Mouse (Mus musculus): ENCODE data around the gene Axin1. TPM values are rescaled to one million over a fixed set of nuclear protein-coding genes. Genes with fewer than 3 reads are reported as not detected.

Axin1 gene
- polyA plus RNA-seq, 1 experiment from 2014 or later = 4.6 TPM

DNA sequence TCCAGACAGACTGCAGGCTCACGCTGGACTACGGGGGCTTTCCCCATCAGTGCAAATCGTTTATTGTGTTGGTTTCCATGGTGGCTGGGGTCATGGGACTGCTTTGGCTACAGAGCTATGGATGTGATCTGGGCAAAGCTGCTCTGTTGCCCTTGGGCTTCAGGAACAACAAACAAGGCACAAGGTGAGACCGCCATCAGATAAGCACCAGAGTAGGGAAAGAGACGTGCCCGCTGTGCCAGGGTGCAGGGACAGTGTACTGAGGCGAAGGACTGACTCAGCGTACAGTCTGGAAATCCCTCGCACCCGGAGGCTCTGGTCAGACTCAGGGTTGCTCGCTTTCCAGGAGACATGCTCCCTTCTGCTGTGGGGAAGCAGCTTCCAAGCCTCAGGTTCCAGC lies 74.2 kb downstream of the Axin1 start:
- no peaks in the 10 kb centered on the region for H3K36me3 ChIP-seq (ENCODE audit: control insufficient read depth, insufficient read depth)
- no peak overlapping the region for H3K27ac ChIP-seq (ENCODE audit: low read length)
- no peak for ATAC-seq (replicated peaks; ENCODE audit: extremely low read depth, insufficient read depth, low FRiP score)
- H3K9ac ChIP-seq (ENCODE audit: low read length) = no peak overlapping the region
- WGBS = 81% methylated on average over 11 of the region's 11 CpGs
- no peaks in the 10 kb centered on the region for H3K9me3 ChIP-seq (replicated peaks; ENCODE audit: control insufficient read depth, low read length)
- no peaks in the 10 kb centered on the region for H3K4me1 ChIP-seq (ENCODE audit: control insufficient read depth, insufficient read depth, low read length)
- H3K4me3 ChIP-seq (ENCODE audit: low read length) = no peak overlapping the region
- H3K27me3 ChIP-seq (ENCODE audit: control insufficient read depth, insufficient read depth, low read length) = no peaks in the 10 kb centered on the region
- no peak overlapping the region for H3K4me2 ChIP-seq (ENCODE audit: low read depth, low read length)

DNA sequence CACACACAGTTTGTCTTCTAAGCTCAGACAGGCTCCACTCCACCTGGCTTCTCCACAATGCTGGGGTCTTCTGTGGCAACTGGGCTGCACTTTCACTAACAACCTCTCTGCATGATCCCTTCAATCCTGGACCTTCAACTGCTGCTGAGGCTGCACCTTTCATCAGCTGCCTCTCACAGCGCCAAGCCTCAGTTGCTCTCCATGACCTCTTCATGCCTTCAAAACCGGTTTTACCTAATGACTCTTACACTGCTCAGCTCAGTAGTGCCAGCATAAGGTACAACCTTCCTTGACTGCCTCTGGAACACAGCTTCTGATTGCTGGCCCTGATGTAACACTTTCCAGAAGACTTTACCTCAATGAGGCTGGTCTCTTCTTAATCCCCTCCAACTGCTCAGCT lies 83.0 kb downstream of the Axin1 start:
- ATAC-seq (replicated peaks; ENCODE audit: extremely low read depth, insufficient read depth, low FRiP score) = no peak
- Histone ChIP-seq H3K4me2 (ENCODE audit: low read depth, low read length) (no peak overlapping the region), H3K36me3 (ENCODE audit: control insufficient read depth, insufficient read depth) (no peaks in the 10 kb centered on the region), H3K9me3 (replicated peaks; ENCODE audit: control insufficient read depth, low read length) (no peaks in the 10 kb centered on the region), H3K4me3 (ENCODE audit: low read length) (no peak overlapping the region), H3K4me1 (ENCODE audit: control insufficient read depth, insufficient read depth, low read length) (peaks cover 2% of the 10 kb centered on the region; the same call in 1 of the 2 replicates), H3K9ac (ENCODE audit: low read length) (no peak overlapping the region), H3K27ac (ENCODE audit: low read length) (no peak overlapping the region), H3K27me3 (ENCODE audit: control insufficient read depth, insufficient read depth, low read length) (no peaks in the 10 kb centered on the region)
- 66% methylated on average over 2 of the region's 2 CpGs for WGBS

DNA sequence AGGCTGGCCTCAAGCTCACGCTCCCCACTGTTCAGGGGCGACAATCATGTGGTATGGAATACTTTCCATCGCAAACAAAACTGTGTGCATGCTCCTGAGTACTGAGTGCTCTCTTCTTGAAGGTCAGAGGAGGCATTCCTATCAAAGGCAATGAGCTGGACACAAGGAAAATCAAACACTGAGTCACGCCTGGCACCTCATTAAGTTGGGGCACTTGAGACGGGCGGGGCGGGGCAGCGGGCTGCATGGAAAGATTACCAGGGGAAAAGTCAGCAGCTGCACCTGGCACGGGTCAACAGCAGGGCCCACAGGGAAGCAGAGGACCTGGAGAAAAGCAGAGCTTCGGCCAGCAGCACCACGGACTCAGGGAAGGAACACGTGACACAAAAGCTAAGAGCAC lies 86.7 kb downstream of the Axin1 start:
- Histone ChIP-seq H3K36me3 (ENCODE audit: control insufficient read depth, insufficient read depth) (no peaks in the 10 kb centered on the region), H3K4me2 (ENCODE audit: low read depth, low read length) (no peak overlapping the region), H3K9me3 (replicated peaks; ENCODE audit: control insufficient read depth, low read length) (no peaks in the 10 kb centered on the region), H3K4me3 (ENCODE audit: low read length) (no peak overlapping the region), H3K9ac (ENCODE audit: low read length) (no peak overlapping the region), H3K27me3 (ENCODE audit: control insufficient read depth, insufficient read depth, low read length) (no peaks in the 10 kb centered on the region), H3K27ac (ENCODE audit: low read length) (no peak overlapping the region), H3K4me1 (ENCODE audit: control insufficient read depth, insufficient read depth, low read length) (peaks cover 2% of the 10 kb centered on the region; the same call in 1 of the 2 replicates)
- no peak for ATAC-seq (replicated peaks; ENCODE audit: extremely low read depth, insufficient read depth, low FRiP score)
- 57% methylated on average over 12 of the region's 12 CpGs for WGBS

DNA sequence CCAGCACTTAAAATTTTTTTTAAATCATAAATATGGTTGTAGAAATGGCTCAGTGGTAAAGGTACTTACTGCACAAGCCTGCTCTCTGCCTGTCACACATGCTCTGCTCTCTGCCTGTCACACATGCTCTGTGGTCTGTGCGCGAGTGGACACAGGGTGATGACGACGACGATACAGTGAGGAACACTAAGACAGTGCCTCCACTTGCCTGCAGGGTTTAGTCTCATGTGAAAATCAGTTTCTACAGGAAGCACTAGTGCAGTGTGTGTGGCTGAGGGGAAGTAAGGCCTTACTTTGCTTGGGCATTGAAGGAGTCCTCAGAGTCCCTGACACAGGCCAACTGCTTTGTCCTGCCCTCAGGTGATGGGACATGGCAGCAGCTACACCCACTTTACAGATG lies 91.3 kb downstream of the Axin1 start:
- no peaks in the 10 kb centered on the region for H3K9me3 ChIP-seq (replicated peaks; ENCODE audit: control insufficient read depth, low read length)
- no peak overlapping the region for H3K27ac ChIP-seq (ENCODE audit: low read length)
- no peak overlapping the region for H3K4me3 ChIP-seq (ENCODE audit: low read length)
- no peak overlapping the region for H3K9ac ChIP-seq (ENCODE audit: low read length)
- peaks cover 2% of the 10 kb centered on the region; the same call in 1 of the 2 replicates for H3K4me1 ChIP-seq (ENCODE audit: control insufficient read depth, insufficient read depth, low read length)
- no peaks in the 10 kb centered on the region for H3K27me3 ChIP-seq (ENCODE audit: control insufficient read depth, insufficient read depth, low read length)
- ATAC-seq (replicated peaks; ENCODE audit: extremely low read depth, insufficient read depth, low FRiP score) = no peak
- 84% methylated on average over 5 of the region's 5 CpGs for WGBS
- H3K4me2 ChIP-seq (ENCODE audit: low read depth, low read length) = no peak overlapping the region
- H3K36me3 ChIP-seq (ENCODE audit: control insufficient read depth, insufficient read depth) = no peaks in the 10 kb centered on the region

DNA sequence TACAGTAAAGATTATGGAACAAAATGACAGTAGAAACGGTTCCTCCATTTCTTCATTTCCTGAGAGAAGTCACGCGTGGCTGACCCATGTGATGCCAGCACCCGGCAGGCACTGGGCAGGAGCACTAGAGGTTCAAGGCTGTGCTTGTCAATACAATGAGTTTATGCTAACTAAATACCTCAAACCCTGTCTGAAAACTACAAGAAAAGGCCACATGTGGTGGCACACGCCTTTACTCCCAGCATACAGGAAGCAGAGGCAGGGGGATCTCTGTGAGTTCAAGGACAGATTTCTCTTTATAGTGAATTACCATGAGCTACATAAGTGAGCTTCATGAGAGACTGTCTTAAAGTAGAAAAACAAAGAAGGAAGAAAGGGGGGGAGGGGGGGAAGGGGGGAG lies 92.7 kb downstream of the Axin1 start:
- 87% methylated on average over 5 of the region's 5 CpGs for WGBS
- no peak overlapping the region for H3K27ac ChIP-seq (ENCODE audit: low read length)
- H3K4me2 ChIP-seq (ENCODE audit: low read depth, low read length) = no peak overlapping the region
- ATAC-seq (replicated peaks; ENCODE audit: extremely low read depth, insufficient read depth, low FRiP score) = no peak
- H3K9me3 ChIP-seq (replicated peaks; ENCODE audit: control insufficient read depth, low read length) = no peaks in the 10 kb centered on the region
- no peaks in the 10 kb centered on the region for H3K36me3 ChIP-seq (ENCODE audit: control insufficient read depth, insufficient read depth)
- H3K9ac ChIP-seq (ENCODE audit: low read length) = no peak overlapping the region
- H3K4me3 ChIP-seq (ENCODE audit: low read length) = no peak overlapping the region
- H3K27me3 ChIP-seq (ENCODE audit: control insufficient read depth, insufficient read depth, low read length) = no peaks in the 10 kb centered on the region
- H3K4me1 ChIP-seq (ENCODE audit: control insufficient read depth, insufficient read depth, low read length) = no peaks in the 10 kb centered on the region

- WGBS = 73% methylated on average over 8 of the region's 8 CpGs
- Histone ChIP-seq H3K9ac (ENCODE audit: low read length) (no peak overlapping the region), H3K4me2 (ENCODE audit: low read depth, low read length) (no peak overlapping the region), H3K4me1 (ENCODE audit: control insufficient read depth, insufficient read depth, low read length) (no peaks in the 10 kb centered on the region), H3K36me3 (ENCODE audit: control insufficient read depth, insufficient read depth) (no peaks in the 10 kb centered on the region), H3K9me3 (replicated peaks; ENCODE audit: control insufficient read depth, low read length) (no peaks in the 10 kb centered on the region), H3K27me3 (ENCODE audit: control insufficient read depth, insufficient read depth, low read length) (no peaks in the 10 kb centered on the region), H3K27ac (ENCODE audit: low read length) (no peak overlapping the region), H3K4me3 (ENCODE audit: low read length) (no peak overlapping the region)
- ATAC-seq (replicated peaks; ENCODE audit: extremely low read depth, insufficient read depth, low FRiP score) = no peak
Observed at GRCm38 (mm10) chr17:26232863-26233262, 94.4 kb downstream of the Axin1 start.

- Histone ChIP-seq H3K9ac (ENCODE audit: low read length) (no peak overlapping the region), H3K4me1 (ENCODE audit: control insufficient read depth, insufficient read depth, low read length) (no peaks in the 10 kb centered on the region), H3K36me3 (ENCODE audit: control insufficient read depth, insufficient read depth) (no peaks in the 10 kb centered on the region), H3K27me3 (ENCODE audit: control insufficient read depth, insufficient read depth, low read length) (no peaks in the 10 kb centered on the region), H3K9me3 (replicated peaks; ENCODE audit: control insufficient read depth, low read length) (no peaks in the 10 kb centered on the region), H3K4me2 (ENCODE audit: low read depth, low read length) (no peak overlapping the region), H3K4me3 (ENCODE audit: low read length) (no peak overlapping the region), H3K27ac (ENCODE audit: low read length) (no peak overlapping the region)
- ATAC-seq (replicated peaks; ENCODE audit: extremely low read depth, insufficient read depth, low FRiP score) = no peak
- WGBS = 88% methylated on average over 8 of the region's 8 CpGs
Observed at GRCm38 (mm10) chr17:26234386-26234785, 95.9 kb downstream of the Axin1 start.

DNA sequence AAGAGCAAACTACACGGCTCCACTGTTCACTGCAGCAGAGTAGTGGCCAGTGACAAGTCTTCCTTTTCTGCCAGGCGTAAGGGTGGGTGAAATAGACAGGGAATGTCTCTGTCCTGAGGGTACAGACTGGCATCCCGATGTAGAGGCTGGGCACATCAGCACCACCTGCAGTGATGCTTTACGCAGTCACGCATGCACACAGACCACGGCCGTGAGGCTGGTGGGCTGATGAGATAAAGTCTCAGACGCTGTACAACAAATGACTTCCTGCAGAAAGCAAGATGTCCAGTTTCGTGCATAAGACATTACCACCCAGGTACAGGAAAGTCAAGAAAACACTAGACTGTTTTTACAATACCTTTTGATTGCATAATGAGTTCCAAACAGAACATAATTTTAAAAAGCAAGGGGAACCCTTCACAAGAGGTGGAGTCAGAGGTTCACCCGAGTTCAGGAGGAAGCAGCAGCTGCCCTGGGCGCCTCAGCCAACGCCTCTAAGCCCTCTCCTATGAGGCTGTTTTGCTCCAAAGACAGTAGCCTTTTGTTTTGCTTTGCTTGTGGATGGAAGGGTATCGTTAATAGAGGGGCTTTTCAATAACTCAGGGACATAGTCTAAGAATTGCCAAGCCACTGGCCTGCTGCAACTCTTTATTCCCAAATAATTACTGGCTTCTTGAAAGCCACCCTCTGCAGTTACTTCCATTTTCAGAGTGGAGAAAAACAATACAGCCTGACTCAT lies 96.8 kb downstream of the Axin1 start:
- H3K9me3 ChIP-seq (replicated peaks; ENCODE audit: control insufficient read depth, low read length) = no peaks in the 10 kb centered on the region
- H3K27me3 ChIP-seq (ENCODE audit: control insufficient read depth, insufficient read depth, low read length) = no peaks in the 10 kb centered on the region
- no peak for ATAC-seq (replicated peaks; ENCODE audit: extremely low read depth, insufficient read depth, low FRiP score)
- H3K4me3 ChIP-seq (ENCODE audit: low read length) = no peak overlapping the region
- no peak overlapping the region for H3K27ac ChIP-seq (ENCODE audit: low read length)
- no peak overlapping the region for H3K4me2 ChIP-seq (ENCODE audit: low read depth, low read length)
- 58% methylated on average over 13 of the region's 13 CpGs for WGBS
- H3K9ac ChIP-seq (ENCODE audit: low read length) = no peak overlapping the region
- H3K36me3 ChIP-seq (ENCODE audit: control insufficient read depth, insufficient read depth) = no peaks in the 10 kb centered on the region
- H3K4me1 ChIP-seq (ENCODE audit: control insufficient read depth, insufficient read depth, low read length) = no peaks in the 10 kb centered on the region

- Histone ChIP-seq H3K27me3 (ENCODE audit: control insufficient read depth, insufficient read depth, low read length) (no peaks in the 10 kb centered on the region), H3K36me3 (ENCODE audit: control insufficient read depth, insufficient read depth) (no peaks in the 10 kb centered on the region), H3K9ac (ENCODE audit: low read length) (no peak overlapping the region), H3K4me3 (ENCODE audit: low read length) (no peak overlapping the region), H3K4me2 (ENCODE audit: low read depth, low read length) (no peak overlapping the region), H3K27ac (ENCODE audit: low read length) (no peak overlapping the region), H3K4me1 (ENCODE audit: control insufficient read depth, insufficient read depth, low read length) (peaks cover under 1% of the 10 kb centered on the region), H3K9me3 (replicated peaks; ENCODE audit: control insufficient read depth, low read length) (no peaks in the 10 kb centered on the region)
- WGBS = 80% methylated on average over 10 of the region's 10 CpGs
- ATAC-seq (replicated peaks; ENCODE audit: extremely low read depth, insufficient read depth, low FRiP score) = no peak
Observed at GRCm38 (mm10) chr17:26237667-26238066, 99.2 kb downstream of the Axin1 start.
